Mouse (Mus musculus): ENCODE measurements around the gene Cldn20. TPM values are rescaled to one million over a fixed set of nuclear protein-coding genes. Genes with fewer than 3 reads are reported as not detected.

Gene Cldn20
- not detected for total RNA-seq (2021)

GRCm38 (mm10) chr17:3532254-3532653, at the start of gene Cldn20:
Cldn20 (plus strand) TSS chr17:3532554.
- no peak for DNase-seq
- intact Hi-C loops (cut with DNase I), result no loop called here

GRCm38 (mm10) chr17:3483091-3483490, 49.3 kb upstream of the Cldn20 start:
- intact Hi-C loops (cut with DNase I), result no loop called here
- DNase-seq, result no peak

GRCm38 (mm10) chr17:3485851-3486250, 46.5 kb upstream of the Cldn20 start:
- DNase-seq, result no peak
- intact Hi-C loops (cut with DNase I), result no loop called here

- no peak for DNase-seq
- intact Hi-C loops (cut with DNase I), result no loop called here
Measured at GRCm38 (mm10) chr17:3487211-3487610, 45.1 kb upstream of the Cldn20 start.

GRCm38 (mm10) chr17:3487721-3488601, 44.4 kb upstream of the Cldn20 start:
- DNase-seq, result no peak
- intact Hi-C loops (cut with DNase I), result no loop called here

- intact Hi-C loops (cut with DNase I), result no loop called here
- DNase-seq, result no peak
Measured at GRCm38 (mm10) chr17:3490216-3490895, 42.0 kb upstream of the Cldn20 start.

- DNase-seq, result no peak
Measured at GRCm38 (mm10) chr17:3491065-3491464, 41.3 kb upstream of the Cldn20 start.

GRCm38 (mm10) chr17:3491667-3492066, 40.7 kb upstream of the Cldn20 start:
- intact Hi-C loops (cut with DNase I), result no loop called here
- DNase-seq, result no peak

More at GRCm38 (mm10) chr17:3491065-3491464, 41.3 kb upstream of the Cldn20 start:
- intact Hi-C loops (cut with DNase I), result no loop called here

- DNase-seq, result no peak
- intact Hi-C loops (cut with DNase I), result no loop called here
Measured at GRCm38 (mm10) chr17:3495576-3495975, 36.8 kb upstream of the Cldn20 start.

- intact Hi-C loops (cut with DNase I), result no loop called here
- no peak for DNase-seq
Measured at GRCm38 (mm10) chr17:3496080-3496479, 36.3 kb upstream of the Cldn20 start.

GRCm38 (mm10) chr17:3498086-3498485, 34.3 kb upstream of the Cldn20 start:
- DNase-seq, result peak in 1 of 2 experiments; percentile 52
- intact Hi-C loops (cut with DNase I), result no loop called here

- intact Hi-C loops (cut with DNase I), result no loop called here
Measured at GRCm38 (mm10) chr17:3498580-3498979, 33.8 kb upstream of the Cldn20 start.

GRCm38 (mm10) chr17:3499468-3499867, 32.9 kb upstream of the Cldn20 start:
- intact Hi-C loops (cut with DNase I), result no loop called here
- DNase-seq, result no peak

More at GRCm38 (mm10) chr17:3498580-3498979, 33.8 kb upstream of the Cldn20 start:
- no peak for DNase-seq

GRCm38 (mm10) chr17:3500076-3500475, 32.3 kb upstream of the Cldn20 start:
- DNase-seq, result no peak
- intact Hi-C loops (cut with DNase I), result no loop called here

GRCm38 (mm10) chr17:3500936-3501335, 31.4 kb upstream of the Cldn20 start:
- intact Hi-C loops (cut with DNase I), result no loop called here
- DNase-seq, result no peak

GRCm38 (mm10) chr17:3505711-3506110, 26.6 kb upstream of the Cldn20 start:
- intact Hi-C loops (cut with DNase I), result loop anchor here (5.0 kb wide), 1 partner anchor 233 kb away; no protein-coding TSS in a partner anchor
- no peak for DNase-seq

GRCm38 (mm10) chr17:3506508-3506907, 25.8 kb upstream of the Cldn20 start:
- intact Hi-C loops (cut with DNase I), result loop anchor here (5.0 kb wide), 1 partner anchor 234 kb away; no protein-coding TSS in a partner anchor
- DNase-seq, result no peak

- intact Hi-C loops (cut with DNase I), result loop anchor here (1.0 to 5.0 kb wide), 2 partner anchors 62 to 238 kb away; no protein-coding TSS in a partner anchor
- peak; percentile 70 to 77 for DNase-seq
Measured at GRCm38 (mm10) chr17:3509841-3510240, 22.5 kb upstream of the Cldn20 start.

- no peak for DNase-seq
- intact Hi-C loops (cut with DNase I), result no loop called here
Measured at GRCm38 (mm10) chr17:3514316-3514715, 18.0 kb upstream of the Cldn20 start.

GRCm38 (mm10) chr17:3515851-3516250, 16.5 kb upstream of the Cldn20 start:
- intact Hi-C loops (cut with DNase I), result no loop called here
- no peak for DNase-seq

GRCm38 (mm10) chr17:3516406-3516805, 15.9 kb upstream of the Cldn20 start:
- DNase-seq, result no peak
- intact Hi-C loops (cut with DNase I), result no loop called here

- intact Hi-C loops (cut with DNase I), result no loop called here
- DNase-seq, result no peak
Measured at GRCm38 (mm10) chr17:3520344-3520743, 12.0 kb upstream of the Cldn20 start.

Data from heart, postnatal 10 days (tissue).